Mouse (Mus musculus): ENCODE data around the gene Tmem30b.

DNA sequence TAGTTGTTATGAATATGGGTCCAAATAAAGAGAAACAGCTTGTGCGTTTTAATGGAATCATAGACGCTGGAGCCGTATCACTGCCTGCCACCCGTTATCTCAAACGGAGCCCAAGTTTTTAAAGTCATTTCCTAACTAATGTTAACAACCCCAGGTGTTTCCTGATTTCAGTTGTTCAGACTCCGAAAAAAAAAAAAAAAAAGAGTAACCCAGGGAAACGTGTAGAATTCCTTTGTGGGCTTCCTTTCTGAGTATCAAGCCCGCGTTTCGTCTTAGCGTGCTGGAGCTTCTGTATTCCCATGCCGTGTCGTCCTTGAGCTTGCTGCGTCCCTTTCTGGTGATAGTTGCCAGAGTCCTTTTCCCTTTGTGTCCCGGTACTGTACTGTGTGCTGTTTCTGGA, 28.4 kb upstream of the Tmem30b start:
- TF ChIP-seq MAFK (IDR thresholded peaks at IDR 0.05; ENCODE audit: insufficient read depth, low read depth, low read length) (no peak), ZNF384 (IDR thresholded peaks at IDR 0.05; ENCODE audit: low read depth, low read length) (0 out of 2 replicates have a peak, but pooled peaks have one; percentile 20), HCFC1 (IDR thresholded peaks at IDR 0.05; ENCODE audit: borderline replicate concordance, insufficient read depth, low read length) (no peak)
